Mouse (Mus musculus): ENCODE results near the gene Dlk2. TPM values are rescaled to one million over a fixed set of nuclear protein-coding genes. Genes with fewer than 3 reads are reported as not detected.

Dlk2 gene
- polyA plus RNA-seq (2014; fragmentation: Nextera tagmentation; extraction: Ambion mirVana), result 5.2 and 6.4 TPM in 2 replicates

DNA sequence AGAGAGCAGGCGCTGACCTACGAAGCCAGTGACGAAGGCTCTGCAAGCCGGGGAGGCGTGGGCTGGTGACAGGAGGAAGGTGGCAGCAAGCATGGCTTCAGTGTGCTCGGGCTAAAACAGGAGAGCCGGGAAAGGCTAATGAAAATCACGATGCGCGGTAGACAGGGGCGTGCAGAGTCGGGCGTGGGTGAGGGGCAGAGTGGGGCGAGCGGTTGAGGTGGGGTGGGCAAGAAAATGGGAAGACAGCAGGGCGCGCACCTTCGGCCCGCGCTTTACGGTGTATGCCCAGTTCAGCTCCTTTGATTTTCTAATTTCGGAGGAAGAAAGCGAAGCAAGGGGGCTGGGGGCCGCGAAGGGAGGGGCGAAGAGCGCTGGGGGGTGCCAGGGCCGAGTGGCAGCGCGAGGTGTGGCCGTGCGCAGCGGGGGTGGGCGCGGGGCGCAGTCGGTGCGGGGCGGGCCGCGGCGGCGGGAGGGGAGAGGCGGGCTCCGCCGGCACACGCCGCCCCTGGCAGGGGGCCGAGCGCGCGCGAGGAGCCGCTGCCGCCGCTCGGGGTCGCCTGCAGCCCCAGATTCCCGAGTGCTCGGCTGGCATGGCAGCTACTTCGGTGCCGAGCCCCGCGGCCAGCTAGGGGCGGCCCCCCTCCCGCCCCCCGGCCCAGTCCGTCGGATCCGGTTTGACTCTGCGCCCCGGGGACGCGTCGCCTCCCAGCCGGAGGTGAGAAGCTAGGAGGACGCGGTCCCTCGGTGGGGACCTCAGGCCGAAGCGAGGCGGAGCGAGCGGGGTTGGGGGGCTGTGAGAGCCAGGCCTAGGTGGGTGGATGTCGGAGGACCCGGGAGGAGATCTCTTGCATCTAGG is at the start of gene Dlk2:
Dlk2 (plus strand) TSS at position 58 of the 856 bp plus-strand sequence.
- Histone ChIP-seq H3K27me3 (replicated peaks; ENCODE audit: control insufficient read depth, insufficient read depth, low read length) (peaks cover 22% of the 10 kb centered on the region), H3K36me3 (ENCODE audit: control insufficient read depth, insufficient read depth, low read length) (peaks cover 4% of the 10 kb centered on the region; the same call in 1 of the 2 replicates), H3K9ac (ENCODE audit: low read length) (peak within 1 kb of the TSS; percentile 67), H3K4me1 (ENCODE audit: control insufficient read depth, insufficient read depth, low read length) (peaks cover 6% of the 10 kb centered on the region; the same call in 1 of the 2 replicates), H3K4me2 (ENCODE audit: low read length) (peak within 1 kb of the TSS; percentile 99), H3K9me3 (replicated peaks; ENCODE audit: control insufficient read depth, low read length) (no peaks in the 10 kb centered on the region), H3K4me3 (ENCODE audit: low read depth, low read length) (peak within 1 kb of the TSS; percentile 63), H3K27ac (ENCODE audit: low read depth, low read length) (peak within 1 kb of the TSS; percentile 21; the same call in 1 of the 2 replicates)
- under 1% methylated on average over 48 of the region's 86 CpGs for WGBS
- DNase-seq (ENCODE audit: low spot score), result peak; percentile 59
- peak; percentile 48 for ATAC-seq

DNA sequence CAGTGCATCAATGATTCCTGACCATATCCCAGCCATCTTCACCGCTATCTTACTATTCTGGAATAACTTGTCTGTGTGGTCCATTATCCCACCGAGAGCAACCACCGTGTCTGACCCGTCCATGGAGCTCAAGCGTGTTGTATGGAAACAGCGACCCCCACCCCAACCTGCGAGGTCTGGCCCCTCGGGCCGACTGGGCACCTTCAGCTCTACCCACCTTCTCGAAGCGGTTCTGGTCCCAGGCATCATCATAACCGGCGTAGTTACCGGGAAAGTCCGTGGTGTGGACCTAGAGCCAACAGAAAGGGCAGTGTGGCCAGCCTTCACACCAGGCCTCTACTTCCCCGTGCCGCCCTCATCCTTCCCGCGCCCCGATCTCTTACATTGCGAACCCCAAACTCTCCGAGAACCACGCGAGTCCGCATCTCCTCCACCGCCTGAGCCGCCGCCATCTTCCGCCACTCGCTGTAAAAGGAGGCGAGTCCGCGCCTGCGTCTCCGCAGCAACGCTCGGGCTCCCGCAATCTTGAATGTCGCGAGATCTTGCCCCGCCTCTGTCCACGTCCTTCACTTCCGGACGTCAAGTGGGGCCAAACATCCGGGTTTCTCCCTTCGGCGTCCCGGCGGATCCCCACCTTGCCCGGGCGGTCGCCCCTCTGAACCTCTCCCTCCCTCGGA is 49.6 kb upstream of the Dlk2 start, which contains the start of the genes Polr1c and Yipf3:
Polr1c (minus strand) TSS at position 543 of the 677 bp plus-strand sequence.
Yipf3 (plus strand) TSS at position 569 of the 677 bp plus-strand sequence.
- H3K9me3 ChIP-seq (replicated peaks; ENCODE audit: control insufficient read depth, low read length), result no peaks in the 10 kb centered on the region
- H3K27me3 ChIP-seq (replicated peaks; ENCODE audit: control insufficient read depth, insufficient read depth, low read length), result no peaks in the 10 kb centered on the region
- peaks cover 72% of the 10 kb centered on the region for H3K36me3 ChIP-seq (ENCODE audit: control insufficient read depth, insufficient read depth, low read length)
- peaks cover 16% of the 10 kb centered on the region for H3K4me1 ChIP-seq (ENCODE audit: control insufficient read depth, insufficient read depth, low read length)
- H3K4me3 ChIP-seq (ENCODE audit: low read depth, low read length), result peak within 1 kb of the TSS; percentile 98
- peak within 1 kb of the TSS; percentile 55 for H3K27ac ChIP-seq (ENCODE audit: low read depth, low read length)
- H3K4me2 ChIP-seq (ENCODE audit: low read length), result peak within 1 kb of the TSS; percentile 86
- peak; percentile 98 for DNase-seq (ENCODE audit: low spot score)
- peak; percentile 95 for ATAC-seq
- H3K9ac ChIP-seq (ENCODE audit: low read length), result peak within 1 kb of the TSS; percentile 95
- under 1% methylated on average over 53 of the region's 53 CpGs for WGBS

DNA sequence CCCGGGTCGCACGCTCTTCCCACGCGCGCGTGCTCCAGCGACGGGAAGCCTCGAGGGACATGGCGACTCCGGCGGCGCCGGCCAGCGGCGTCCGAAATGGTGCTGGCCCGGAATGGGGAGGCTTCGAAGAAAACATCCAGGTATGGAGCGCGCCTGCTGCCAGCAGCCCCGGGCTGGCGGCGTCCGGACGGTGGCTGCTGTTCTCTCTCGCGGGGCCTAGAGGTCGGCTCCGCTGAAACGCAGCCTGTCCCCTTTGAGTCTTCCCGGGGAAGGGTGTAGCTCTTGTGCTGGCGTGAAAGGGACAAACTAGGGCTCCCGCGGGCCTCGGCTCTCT is 49.1 kb upstream of the Dlk2 start:
- Histone ChIP-seq H3K9ac (ENCODE audit: low read length) (peak overlapping the region; percentile 95), H3K4me3 (ENCODE audit: low read depth, low read length) (peak overlapping the region; percentile 98), H3K4me1 (ENCODE audit: control insufficient read depth, insufficient read depth, low read length) (peaks cover 16% of the 10 kb centered on the region), H3K36me3 (ENCODE audit: control insufficient read depth, insufficient read depth, low read length) (peaks cover 67% of the 10 kb centered on the region), H3K27me3 (replicated peaks; ENCODE audit: control insufficient read depth, insufficient read depth, low read length) (no peaks in the 10 kb centered on the region), H3K27ac (ENCODE audit: low read depth, low read length) (peak overlapping the region; percentile 29; the same call in 1 of the 2 replicates), H3K9me3 (replicated peaks; ENCODE audit: control insufficient read depth, low read length) (no peaks in the 10 kb centered on the region), H3K4me2 (ENCODE audit: low read length) (peak overlapping the region; percentile 86)
- DNase-seq (ENCODE audit: low spot score) (no peak), ATAC-seq (peak; percentile 49)
- under 1% methylated on average over 37 of the region's 37 CpGs for WGBS

DNA sequence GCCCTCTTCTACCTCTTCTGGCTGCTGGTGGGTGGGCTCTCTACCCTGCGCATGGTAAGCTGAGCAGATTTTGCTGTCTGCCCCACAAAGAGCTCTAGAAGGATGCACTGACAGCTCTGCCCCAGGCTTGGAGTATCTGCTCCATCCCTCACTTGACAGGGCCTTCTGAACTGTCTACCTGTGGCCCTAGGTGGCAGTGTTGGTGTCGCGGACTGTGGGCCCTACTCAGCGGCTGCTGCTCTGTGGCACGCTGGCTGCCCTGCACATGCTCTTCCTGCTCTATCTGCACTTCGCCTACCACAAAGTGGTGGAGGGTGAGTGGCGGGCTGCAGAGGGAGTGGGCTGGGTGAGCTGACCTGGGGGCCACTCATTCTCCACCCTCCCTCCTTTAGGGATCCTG is 46.0 kb upstream of the Dlk2 start:
- peaks cover 26% of the 10 kb centered on the region for H3K4me1 ChIP-seq (ENCODE audit: control insufficient read depth, insufficient read depth, low read length)
- ATAC-seq (no peak), DNase-seq (ENCODE audit: low spot score) (no peak)
- H3K9ac ChIP-seq (ENCODE audit: low read length), result no peak overlapping the region
- 83% methylated on average over 7 of the region's 7 CpGs for WGBS
- no peak overlapping the region for H3K4me3 ChIP-seq (ENCODE audit: low read depth, low read length)
- no peak overlapping the region for H3K27ac ChIP-seq (ENCODE audit: low read depth, low read length)
- no peaks in the 10 kb centered on the region for H3K9me3 ChIP-seq (replicated peaks; ENCODE audit: control insufficient read depth, low read length)
- H3K36me3 ChIP-seq (ENCODE audit: control insufficient read depth, insufficient read depth, low read length), result peaks cover 37% of the 10 kb centered on the region
- H3K27me3 ChIP-seq (replicated peaks; ENCODE audit: control insufficient read depth, insufficient read depth, low read length), result 0 out of 2 replicates have a peak, but pooled peaks cover 7% of the 10 kb centered on the region
- H3K4me2 ChIP-seq (ENCODE audit: low read length), result no peak overlapping the region

DNA sequence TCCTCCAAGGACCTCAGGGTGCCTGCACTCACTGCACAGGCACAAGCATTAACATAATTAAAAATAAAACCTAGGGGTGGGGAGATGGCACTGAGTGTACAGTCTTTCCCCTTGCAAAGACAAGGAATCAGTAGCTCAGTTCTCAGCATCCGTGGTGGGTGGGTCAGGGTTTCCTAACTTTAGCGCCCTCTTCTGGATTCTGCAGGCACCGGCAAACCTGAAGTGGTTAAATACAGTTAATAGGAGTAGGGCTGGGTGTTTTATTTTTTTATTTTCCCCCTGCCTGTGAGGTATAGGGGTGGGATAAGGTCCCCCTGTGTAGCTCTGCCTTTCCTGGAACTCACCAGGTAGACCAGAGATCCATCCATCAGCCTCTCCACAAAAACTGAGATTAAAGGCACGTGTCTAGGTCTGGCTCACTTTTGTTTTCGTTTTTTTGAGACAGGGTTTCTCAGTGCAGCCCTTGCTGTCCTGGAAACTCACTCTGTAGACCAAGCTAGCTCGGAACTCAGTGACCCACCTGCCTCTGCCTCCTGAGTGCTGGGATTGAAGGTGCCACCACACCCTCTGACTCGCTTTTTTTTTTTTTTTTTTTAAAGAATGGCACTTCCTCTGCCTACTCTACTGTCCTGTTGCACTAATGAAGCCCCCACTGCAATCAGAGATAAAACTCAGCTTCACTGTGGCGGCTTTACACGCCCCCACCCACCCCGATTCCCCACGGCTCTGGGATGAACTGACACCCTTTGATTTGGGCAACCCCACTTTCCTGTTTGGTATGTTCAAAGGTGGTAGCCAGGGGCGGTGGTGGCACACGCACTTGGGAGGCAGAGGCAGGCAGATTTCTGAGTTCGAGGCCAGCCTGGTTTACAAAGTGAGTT is 44.4 kb upstream of the Dlk2 start:
- H3K36me3 ChIP-seq (ENCODE audit: control insufficient read depth, insufficient read depth, low read length), result peaks cover 43% of the 10 kb centered on the region
- peak overlapping the region; percentile 73; the same call in 1 of the 2 replicates for H3K9ac ChIP-seq (ENCODE audit: low read length)
- ATAC-seq, result 0 out of 2 replicates have a peak, but pooled peaks have one; percentile 0
- H3K27me3 ChIP-seq (replicated peaks; ENCODE audit: control insufficient read depth, insufficient read depth, low read length), result 0 out of 2 replicates have a peak, but pooled peaks cover 7% of the 10 kb centered on the region
- peak; percentile 69 for DNase-seq (ENCODE audit: low spot score)
- peak overlapping the region; percentile 98 for H3K4me2 ChIP-seq (ENCODE audit: low read length)
- H3K4me1 ChIP-seq (ENCODE audit: control insufficient read depth, insufficient read depth, low read length), result peaks cover 18% of the 10 kb centered on the region
- H3K4me3 ChIP-seq (ENCODE audit: low read depth, low read length), result peak overlapping the region; percentile 77; the same call in 1 of the 2 replicates
- 59% methylated on average over 14 of the region's 14 CpGs for WGBS
- no peaks in the 10 kb centered on the region for H3K9me3 ChIP-seq (replicated peaks; ENCODE audit: control insufficient read depth, low read length)
- no peak overlapping the region for H3K27ac ChIP-seq (ENCODE audit: low read depth, low read length)

DNA sequence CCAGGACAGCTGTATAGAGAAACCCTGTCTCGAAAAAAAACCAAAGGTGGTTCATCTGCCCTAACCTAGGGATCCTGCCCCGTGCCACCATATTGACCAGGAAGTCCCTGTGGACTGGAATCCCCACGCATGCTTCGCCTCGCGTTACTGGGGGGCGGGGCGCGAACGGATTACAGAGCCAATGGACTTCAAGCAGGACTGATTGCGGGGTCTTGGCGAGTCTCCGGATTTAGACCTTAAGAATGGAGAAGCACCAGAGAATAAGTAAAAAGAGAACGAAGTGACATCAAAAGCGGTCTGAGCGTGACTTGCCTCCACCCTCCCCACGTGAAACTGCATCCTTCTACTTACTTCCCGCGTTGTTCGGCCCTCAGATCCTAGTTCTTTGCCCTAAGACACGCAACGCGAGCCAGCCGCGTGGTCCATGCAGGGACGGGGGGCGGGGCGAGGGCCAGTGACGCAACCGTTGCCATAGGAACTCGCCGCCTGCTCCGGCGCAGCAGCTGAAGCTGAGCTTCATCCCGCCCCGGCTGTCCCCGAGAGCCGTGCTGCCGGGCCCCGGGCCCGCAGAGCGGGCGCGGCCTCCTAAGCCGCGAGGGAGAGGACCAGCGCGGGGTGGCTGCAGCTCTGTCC is 43.7 kb upstream of the Dlk2 start, which contains the start of gene Lrrc73:
Lrrc73 (plus strand) TSS at position 80 of the 633 bp plus-strand sequence.
- Histone ChIP-seq H3K27me3 (replicated peaks; ENCODE audit: control insufficient read depth, insufficient read depth, low read length) (0 out of 2 replicates have a peak, but pooled peaks cover 7% of the 10 kb centered on the region), H3K9ac (ENCODE audit: low read length) (peak within 1 kb of the TSS; percentile 73), H3K4me3 (ENCODE audit: low read depth, low read length) (peak within 1 kb of the TSS; percentile 77), H3K27ac (ENCODE audit: low read depth, low read length) (peak within 1 kb of the TSS; percentile 59), H3K4me2 (ENCODE audit: low read length) (peak within 1 kb of the TSS; percentile 98), H3K36me3 (ENCODE audit: control insufficient read depth, insufficient read depth, low read length) (peaks cover 49% of the 10 kb centered on the region), H3K9me3 (replicated peaks; ENCODE audit: control insufficient read depth, low read length) (no peaks in the 10 kb centered on the region), H3K4me1 (ENCODE audit: control insufficient read depth, insufficient read depth, low read length) (peaks cover 17% of the 10 kb centered on the region)
- WGBS, result 2% methylated on average over 46 of the region's 48 CpGs
- peak; percentile 95 for ATAC-seq
- DNase-seq (ENCODE audit: low spot score), result peak; percentile 94

DNA sequence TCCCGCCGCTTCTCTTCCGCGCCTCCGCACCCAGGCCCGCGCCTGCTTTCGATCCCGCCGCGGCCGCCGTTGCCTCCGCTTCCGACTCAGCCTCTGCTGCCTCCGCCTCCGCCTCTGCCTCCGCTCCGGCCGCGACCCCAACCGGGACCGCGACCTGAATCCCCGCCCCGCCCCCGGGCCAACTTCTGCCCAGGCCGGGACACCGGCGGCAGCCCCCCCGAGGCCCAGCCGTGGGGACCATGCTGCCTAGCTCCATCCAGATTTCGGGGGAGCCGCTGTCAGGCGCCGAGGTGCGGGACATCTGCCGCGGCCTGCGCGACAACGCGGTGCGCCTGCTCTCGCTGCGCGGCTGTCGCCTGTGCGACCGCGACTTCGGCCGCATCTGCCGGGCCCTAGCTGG is 43.1 kb upstream of the Dlk2 start:
- ATAC-seq, result peak; percentile 56
- Histone ChIP-seq H3K4me1 (ENCODE audit: control insufficient read depth, insufficient read depth, low read length) (peaks cover 12% of the 10 kb centered on the region), H3K9me3 (replicated peaks; ENCODE audit: control insufficient read depth, low read length) (no peaks in the 10 kb centered on the region), H3K27ac (ENCODE audit: low read depth, low read length) (peak overlapping the region; percentile 59), H3K36me3 (ENCODE audit: control insufficient read depth, insufficient read depth, low read length) (peaks cover 53% of the 10 kb centered on the region), H3K4me3 (ENCODE audit: low read depth, low read length) (peak overlapping the region; percentile 77), H3K27me3 (replicated peaks; ENCODE audit: control insufficient read depth, insufficient read depth, low read length) (0 out of 2 replicates have a peak, but pooled peaks cover 7% of the 10 kb centered on the region), H3K9ac (ENCODE audit: low read length) (peak overlapping the region; percentile 73), H3K4me2 (ENCODE audit: low read length) (peak overlapping the region; percentile 98)
- no peak for DNase-seq (ENCODE audit: low spot score)
- 0% methylated on average over 35 of the region's 54 CpGs for WGBS

Measured in forebrain, embryonic 14.5 days (tissue).